Mouse (Mus musculus) embryo, embryonic 10.5 days (tissue): ENCODE measurements around the gene S100a13.
A peak's percentile ranks its signal among the peaks of the same experiment; 100 is the strongest.

Experiments used
- DNase-seq: peaks from one replicate; pipeline ENCODE4 v3.0.0-alpha.2; 2015; ENCODE audit warnings: low spot score

The S100a13 gene

DNA sequence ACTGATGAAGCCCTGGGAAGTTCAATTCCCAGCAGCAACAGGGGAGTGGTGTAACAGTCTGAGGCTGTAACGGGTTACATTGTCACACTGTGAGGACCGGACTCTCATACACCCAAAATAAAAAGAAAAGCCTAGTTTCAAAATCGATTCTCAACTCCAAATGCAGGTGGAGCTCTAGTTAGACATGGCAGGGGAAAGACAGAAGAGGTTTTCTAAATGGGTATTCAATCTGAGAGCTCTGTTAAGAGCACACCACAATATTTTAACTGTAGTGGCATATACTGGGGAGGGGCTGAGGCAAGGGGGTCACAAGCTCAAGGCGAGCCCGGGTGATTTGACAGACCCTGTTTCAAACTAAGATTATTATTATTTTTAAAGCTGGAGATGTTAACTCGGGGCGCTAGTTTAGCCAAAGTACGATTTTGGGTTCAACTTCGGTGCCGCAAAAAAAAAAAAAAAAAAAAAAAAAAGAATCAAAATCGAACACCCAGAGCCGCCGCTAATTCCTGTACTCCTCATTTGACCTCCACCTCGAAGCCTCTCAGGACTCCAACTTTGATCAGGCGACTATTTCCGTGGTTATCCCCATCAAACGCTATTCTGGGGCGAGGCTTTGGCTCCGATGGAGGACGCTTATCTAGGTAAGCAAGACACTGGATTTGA lies 5.8 kb upstream of the S100a13 start:
- peak; percentile 26 for DNase-seq

DNA sequence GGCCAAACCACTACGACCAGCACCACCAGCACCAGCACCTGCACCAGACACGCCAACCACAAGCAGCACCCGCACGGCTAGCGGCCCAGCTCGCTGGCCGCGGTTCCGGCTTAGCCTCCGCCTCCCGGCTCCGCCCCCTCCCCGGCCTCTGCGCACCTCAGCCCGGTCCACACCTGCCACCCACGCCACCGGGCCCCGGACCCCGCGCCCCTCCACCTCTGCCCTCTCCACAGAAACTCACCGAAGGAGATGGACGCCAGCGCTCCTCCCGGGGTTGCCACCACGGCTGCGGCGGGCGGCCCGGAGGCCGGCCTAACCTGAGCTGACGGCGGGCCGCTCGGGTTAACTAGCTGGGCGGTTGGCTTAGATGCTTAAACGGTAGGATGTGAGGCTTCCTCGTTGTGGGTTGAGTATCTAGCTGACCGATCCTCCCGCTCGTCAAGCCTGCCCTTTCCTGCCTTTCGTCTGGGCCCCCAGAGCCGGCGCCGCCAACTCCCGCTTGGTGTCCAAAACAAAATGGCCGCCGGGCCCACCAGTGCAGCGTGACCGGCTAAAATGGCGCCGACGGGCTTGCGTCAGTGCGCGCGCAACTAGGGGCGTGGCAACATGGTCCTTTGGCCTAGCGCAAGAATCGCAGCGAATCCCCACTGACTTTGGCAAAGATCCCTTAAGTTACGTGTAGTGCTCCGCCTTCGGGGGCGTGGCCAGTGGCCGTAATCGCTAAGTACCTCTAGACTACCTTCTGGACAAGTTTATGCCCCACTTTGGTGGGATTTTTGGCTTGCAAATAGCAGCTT lies 5.1 kb upstream of the S100a13 start, which contains the start of gene Chtop:
TSS of gene Chtop (minus strand) at position 549 of the 797 bp plus-strand sequence.
- peak; percentile 99 for DNase-seq

DNA sequence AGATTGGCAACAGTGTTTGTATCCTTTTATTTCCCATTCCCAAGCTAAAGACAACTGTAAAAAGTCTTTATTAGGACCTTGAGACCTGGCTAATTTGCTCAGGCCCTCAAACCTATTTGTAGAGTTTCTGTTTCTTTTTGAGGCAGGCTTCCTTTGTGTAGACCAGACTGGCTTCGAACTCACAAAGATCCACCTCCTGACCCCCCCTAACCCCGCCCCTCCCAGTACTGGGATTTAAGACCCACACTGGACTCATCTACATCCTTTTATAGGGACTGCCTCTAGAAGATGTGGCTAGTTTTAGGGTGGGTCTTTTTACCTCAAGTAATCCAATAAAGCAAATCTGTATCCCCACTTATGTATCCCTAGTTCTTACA lies 4.5 kb upstream of the S100a13 start:
- DNase-seq = no peak

DNA sequence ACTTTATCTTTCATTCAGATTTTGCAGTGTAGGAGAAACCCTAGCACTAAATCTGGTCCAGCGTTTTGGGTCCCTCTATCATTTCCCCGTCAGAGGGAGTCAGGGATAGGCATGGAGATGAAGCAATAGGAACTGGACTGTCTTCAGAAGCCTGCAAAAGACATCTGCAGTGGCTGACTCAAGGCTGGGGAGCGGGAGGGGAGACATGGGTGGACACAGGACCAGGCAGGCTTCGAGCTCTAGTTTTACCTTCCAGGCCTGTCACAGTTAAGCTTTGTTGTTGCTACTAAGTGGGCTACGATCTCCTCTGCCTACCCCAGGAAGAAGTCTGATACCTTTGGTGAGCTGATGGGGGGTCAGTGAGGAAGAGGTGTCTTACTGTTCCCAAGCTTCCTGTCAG lies 2.0 kb upstream of the S100a13 start:
- no peak for DNase-seq

DNA sequence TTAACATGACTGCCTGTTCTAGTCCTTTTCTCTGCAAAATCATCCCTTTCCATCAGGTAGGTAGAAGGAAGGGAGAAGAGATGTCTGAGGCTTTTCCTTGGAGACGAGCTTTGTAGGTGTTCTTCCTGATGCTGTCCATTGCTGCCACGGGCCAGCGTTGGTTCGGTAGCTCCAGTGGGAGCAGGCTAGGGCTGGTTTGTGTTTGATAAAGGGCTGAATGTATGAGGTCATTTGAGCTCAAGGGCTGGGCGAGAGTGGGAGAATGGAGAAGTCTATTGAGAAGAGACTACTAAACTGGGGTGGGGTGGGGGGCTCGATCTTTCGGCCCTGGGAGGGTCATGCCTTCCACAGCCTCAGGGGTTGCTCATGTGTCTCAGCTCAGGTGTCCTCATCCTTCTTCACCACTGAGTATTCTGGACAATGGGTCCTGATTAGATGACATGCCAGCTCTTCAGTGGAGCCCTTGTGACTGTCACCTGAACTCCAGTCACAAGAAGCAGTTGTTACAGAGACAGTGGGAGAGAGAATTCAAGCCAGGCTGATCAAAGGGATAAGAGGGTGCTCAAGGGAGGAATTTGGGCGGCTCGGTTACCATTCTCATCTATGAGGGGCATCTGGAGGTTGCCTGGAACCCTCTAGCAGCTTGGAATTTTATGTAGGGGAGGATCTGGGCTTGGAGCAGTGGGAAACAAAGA lies 1.1 kb upstream of the S100a13 start:
- DNase-seq = no peak

DNA sequence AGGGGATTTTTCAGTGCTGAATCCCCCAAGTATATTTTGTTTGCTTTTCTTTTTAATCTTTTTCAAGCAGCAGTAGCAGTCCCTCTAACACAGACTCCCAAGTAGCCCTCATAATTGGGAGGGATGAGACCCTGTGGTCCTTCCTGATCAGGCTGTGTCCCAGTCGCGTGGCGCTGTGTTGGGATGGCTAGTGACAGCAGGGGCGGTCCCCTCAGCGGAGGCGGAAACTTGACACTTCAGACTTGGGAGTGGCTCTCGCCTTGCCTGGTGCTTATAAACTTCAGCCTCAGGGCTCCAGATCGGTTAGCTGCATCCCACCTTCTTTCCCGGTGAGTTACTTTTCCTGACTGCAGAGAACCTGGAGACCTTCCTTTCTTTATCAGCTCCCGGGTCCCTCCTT lies 456 bp downstream of the S100a13 start:
- peak; percentile 82 for DNase-seq

DNA sequence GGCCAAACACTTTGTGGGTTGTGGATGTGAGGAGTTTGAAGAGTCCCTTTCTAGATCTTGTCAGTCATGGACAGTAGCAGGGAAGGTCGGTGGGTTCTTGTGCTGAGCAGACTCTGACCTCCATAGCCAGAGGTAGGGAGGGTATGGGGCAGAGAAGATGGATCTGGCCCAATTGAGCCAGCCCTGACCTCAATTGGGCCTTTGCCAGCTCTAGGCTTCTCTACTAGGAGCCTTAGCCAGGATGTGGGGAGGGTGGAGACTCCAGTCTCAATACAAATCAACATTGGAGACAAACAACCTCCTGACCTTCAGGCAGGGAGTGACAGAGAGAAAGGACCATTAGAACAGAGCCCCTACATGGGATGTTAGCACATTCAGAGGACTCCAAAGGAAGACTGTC lies 1.0 kb downstream of the S100a13 start:
- DNase-seq = no peak

DNA sequence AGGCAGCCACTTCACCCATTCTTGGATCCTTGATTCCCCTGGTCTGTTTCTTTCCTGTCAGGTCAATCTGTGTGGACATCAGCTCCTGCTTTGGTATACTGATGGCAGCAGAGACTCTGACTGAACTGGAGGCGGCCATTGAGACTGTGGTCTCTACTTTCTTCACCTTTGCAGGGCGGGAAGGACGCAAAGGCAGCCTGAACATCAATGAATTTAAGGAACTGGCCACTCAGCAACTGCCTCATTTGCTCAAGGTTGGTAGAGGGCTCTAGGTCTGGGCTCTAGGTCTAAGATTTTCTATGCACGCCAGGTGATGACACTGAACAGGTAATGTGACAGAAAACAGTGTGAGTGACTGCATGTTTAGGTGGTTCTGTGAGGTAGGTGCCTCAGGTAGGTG lies 1.6 kb downstream of the S100a13 start:
- no peak for DNase-seq

DNA sequence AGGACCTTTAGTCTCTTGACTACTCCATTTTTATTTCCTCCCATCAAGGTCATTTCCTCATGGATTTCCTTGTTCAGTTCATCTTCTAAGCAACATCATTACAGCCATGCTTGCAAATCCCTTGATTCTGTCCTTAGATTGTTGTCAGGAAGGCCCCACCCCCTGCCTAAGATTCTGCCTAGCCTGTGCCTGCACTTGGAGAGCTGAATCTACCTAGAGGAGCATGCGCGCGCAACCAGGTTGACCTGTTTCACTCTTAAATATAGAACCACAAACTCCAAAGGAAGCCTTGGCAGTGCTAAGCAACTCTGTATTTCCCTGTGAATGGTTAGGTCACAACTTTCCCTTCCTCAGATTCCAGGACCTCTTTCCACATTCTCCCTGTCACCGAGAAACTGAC lies 3.5 kb downstream of the S100a13 start:
- DNase-seq = no peak

DNA sequence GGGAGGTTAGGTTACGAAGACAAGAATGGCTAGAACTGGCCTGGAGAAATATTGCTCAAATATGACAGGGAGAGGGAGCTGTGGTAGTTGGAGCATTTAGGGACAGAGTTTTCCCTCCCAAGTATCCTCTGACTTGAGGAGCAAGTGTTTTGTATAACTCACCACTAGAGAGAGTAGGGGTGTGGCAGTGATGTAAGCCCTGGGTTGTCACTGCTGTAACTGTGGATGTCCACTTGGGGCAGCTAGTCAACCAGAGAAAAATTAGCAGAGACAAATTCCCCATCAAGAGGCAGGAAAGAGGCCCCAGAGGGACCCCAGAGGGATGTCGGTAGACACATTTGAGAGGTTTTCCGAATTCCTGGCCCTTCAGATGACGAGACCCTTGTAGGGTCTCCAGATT lies 11.2 kb downstream of the S100a13 start:
- DNase-seq = peak; percentile 61

DNA sequence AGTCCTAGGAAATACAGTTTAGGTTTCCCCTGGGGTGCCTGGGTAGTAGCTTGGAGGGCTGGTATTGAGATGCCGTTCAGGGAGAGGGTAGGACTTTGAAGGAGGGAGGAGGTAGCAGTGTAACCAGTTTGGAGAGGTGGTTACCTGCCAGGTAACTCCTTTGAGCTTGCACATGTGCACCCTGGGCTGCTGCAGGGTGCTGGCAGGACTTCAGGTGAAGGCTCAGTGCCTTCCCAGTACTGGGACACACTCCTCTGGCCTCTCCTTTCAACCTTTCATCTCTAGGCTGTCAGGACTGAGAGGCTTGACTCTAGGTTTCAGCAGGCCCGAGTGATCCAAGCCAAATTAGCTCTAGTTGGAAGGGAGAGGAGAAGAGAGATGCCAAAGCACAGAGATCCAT lies 11.8 kb downstream of the S100a13 start:
- DNase-seq = no peak

DNA sequence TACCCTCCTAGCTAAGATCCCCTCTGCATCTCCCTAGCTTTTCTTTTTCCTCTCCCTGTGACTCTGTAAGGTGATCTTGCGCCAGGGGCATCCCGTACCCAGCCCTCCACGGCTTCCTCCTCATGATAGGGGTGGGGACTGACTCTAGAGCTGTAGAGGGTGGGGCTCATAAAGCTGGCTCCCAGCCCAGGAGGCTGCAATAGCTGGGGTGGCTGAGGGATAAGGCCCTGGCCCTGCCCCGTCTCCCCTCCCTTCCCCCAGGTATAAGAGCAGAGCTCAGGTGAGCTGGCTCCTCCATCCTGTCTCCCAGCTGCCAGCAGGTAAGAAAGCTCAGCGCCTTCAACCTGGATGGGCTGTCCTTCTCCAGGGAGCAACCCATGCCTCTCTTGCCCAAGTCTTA lies 12.3 kb downstream of the S100a13 start, which contains the start of gene S100a14:
TSS of gene S100a14 (plus strand) at position 277 of the 400 bp plus-strand sequence.
- no peak for DNase-seq

DNA sequence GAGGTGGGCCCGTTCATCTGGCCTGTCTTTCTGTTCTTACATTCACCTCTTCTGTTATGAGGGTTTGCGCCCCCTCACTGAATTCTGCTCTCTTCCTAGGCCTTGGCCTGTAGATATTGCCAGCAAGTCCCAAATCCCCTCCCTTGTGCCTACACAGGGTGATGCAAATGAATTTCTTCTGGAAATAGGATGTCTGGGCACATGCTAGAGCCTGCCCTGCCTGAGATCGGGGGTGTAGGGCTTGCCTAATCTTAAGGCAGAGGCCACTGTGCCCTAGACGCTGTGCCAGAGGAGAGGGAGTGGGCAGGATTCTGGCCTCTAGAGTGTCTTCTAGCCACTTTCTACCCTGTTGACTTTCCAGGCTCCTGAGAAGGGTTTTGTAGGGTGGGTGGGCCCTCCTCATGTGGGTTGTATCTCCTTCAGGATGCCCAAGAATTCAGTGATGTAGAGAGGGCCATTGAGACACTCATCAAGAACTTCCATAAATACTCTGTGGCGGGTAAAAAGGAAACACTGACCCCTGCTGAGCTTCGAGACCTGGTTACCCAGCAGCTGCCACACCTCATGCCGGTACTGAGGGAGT lies 13.1 kb downstream of the S100a13 start:
- DNase-seq = no peak

DNA sequence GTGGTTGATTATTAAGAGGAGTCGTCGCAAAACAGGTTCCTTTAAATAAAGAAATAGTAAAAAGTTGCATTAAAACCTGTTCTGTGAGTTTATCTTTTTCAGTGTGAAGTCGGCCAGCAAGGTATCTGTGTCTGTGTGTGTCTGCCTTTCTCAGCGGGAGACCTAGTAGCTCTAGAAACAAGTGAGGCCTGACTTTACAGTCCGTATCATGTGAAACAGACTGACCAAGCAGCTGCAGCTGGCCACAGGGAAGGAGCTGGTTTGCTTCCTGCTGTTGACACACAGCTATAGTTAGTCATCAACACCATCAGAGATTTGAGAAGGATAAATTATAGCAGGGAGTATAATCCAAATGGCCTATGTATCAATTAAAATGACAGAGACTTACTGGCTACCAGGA lies 17.5 kb downstream of the S100a13 start:
- no peak for DNase-seq

DNA sequence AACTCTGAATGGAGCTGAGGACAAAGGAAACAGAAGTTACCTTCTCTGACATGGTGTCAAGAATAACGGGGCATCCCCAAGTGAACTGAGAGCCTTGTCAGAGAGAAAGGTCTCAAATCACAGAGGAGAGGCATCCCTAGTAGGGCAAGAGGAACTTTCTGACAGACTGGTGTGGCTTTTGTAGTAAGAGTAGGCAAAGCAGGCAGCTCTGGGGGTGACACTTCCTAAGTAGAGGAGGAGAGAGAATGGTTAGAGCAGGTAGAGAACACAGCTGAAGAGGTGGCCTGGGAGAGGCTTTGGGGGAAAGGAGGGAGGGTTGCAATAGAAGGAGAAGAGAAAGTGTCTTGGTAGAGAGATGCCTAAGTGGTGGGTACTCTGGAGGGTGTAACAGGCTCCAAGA lies 21.2 kb downstream of the S100a13 start:
- no peak for DNase-seq

DNA sequence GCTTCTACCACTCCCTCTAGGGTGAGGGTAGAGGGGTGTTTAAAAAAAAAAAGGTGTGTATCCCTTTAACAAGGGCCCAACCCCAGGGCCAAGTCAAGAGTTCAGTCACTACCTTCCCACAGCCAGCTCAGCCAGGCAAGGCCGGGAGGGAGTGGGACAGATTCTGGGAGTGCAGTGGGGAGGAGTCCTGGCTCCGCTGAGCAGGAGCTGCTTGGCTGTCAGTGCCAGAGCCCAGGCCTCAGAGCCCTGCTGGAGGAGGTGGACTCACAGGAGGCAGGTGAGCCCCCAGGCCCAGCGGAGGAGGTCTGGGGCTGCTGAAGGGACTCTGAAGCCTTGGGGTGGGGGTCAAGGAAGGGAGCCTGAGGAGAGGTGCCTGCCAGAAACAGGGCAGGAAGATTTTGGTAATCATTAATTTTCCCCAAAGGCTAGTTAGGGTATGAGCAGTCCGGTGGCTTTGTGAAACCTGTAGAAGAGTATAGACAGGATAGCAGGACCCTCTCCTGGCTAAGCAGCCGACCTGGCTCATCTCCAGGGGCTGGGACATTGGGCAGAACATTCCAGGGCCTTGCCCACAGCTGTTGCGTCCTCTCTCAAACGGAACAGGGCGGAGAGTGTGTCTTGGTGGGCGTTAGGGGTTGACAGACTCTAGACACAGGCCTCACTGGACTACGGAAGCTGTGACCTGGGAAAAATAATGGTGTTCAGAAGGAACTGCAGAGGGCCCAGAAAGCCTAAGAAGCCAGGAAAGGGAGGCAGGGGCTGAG lies 23.1 kb downstream of the S100a13 start, which contains the start of gene S100a16:
TSS of gene S100a16 (plus strand) at position 114 of the 764 bp plus-strand sequence.
- no peak for DNase-seq

DNA sequence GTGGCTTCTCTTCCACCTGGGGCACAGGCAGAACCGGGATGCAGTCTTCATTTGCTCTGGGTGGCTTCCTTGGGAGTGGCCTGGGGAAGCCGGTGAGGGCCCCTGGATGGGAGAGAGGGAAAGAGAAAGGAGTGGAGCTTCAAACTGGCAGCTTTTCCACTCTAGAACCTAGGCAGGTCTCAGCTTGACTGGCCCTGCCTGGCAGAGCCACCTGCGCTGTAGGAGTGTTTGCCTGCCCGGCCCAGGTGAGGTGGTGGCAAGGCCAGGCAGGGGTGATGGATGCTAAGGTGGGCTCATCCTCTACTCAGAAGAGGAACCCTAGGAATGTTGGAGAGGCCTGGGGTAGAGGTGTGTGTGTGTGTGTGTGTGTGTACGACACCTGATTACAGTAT lies 23.7 kb downstream of the S100a13 start:
- no peak for DNase-seq

DNA sequence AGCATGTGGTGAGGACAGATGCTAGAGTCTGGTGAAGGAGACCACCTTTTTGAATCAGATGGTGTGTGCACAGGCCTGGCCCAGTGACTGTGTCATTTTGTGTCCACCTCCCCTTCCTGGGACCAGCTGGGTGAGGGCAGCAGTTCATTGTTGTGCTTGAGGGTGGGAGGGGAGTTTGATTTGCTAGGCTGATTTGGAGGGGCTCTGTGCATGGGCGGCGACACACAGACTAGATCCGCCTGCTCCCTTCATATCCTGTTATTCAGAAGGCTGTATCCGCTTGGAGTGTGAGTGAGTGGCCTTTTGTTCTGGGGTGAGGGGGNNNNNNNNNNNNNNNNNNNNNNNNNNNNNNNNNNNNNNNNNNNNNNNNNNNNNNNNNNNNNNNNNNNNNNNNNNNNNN lies 26.7 kb downstream of the S100a13 start:
- DNase-seq = peak; percentile 39

DNA sequence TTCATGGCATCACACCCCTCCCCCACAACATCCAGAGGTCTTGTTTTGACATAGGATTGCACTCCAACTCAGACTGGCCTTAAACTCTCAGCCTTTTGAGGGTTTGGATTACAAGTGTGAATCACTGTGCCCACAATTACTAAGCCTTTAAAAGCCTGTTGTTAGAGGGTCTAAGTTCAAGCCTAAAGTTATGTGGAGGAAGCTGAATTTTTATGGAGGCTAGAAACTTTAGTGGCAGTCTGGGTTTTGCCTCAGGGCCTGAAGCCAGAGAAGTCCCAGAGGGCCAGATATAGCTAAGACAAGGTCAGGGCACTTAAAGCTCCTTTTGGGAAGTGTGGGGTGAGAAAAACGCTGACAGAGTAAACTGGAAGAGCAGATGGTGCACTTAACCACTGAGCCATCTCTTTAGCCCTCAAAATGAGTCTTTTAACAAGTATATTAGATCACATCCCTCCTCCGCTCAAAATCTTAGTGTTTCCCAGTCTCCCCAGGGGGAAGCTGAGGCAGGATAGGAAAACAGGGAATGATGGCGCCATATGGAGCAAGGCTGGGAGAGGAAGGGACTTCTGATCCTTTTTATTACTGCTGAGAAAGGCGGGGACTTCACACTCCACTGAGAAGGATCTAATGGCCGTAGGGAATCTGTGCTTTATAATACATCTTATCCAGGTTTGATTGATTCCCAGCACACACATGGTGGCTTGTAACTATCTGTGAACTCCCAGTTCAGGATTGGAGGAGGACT lies 35.6 kb downstream of the S100a13 start:
- peak; percentile 16 for DNase-seq

DNA sequence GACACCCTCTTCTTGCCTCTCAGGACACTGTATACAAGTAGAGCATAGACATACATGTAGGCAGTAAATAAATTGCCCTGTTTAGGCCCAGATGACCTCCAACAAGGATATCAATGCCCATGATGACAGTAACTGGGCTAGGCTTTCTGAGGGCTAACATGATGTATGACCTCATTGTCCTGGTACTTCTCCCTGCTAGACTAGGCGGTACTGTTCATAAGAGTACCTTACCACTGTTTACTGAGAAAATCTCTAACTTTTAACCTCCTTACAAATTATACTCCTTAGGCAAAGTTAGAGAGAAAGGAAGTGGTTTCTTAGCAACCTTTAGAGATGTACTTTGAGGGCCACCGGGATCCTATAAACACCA lies 36.2 kb downstream of the S100a13 start:
- no peak for DNase-seq

DNA sequence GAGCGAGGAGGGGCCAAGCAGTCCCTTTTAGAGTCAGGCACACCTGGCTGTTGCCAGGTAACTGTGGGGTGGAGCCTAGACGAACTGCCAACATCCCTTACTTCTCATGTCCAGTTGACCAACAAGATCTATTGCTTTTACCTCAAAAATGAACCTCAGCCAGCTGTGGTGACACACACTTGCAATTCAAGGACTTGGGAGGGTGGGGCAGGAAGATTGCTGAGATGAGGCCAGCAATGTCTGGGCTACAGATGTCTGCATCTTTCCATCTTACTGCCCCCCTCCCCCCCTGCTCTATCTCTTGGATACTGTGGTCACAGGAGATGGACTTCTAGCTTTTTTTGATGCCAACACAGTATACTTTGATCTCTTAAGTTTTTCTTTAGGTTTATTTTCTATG lies 38.0 kb downstream of the S100a13 start:
- no peak for DNase-seq
